ENCODE assay signal across 10 mouse cellular contexts in genomic region chr6:38787811-38788509, GRCm38 (mm10).
A peak's percentile ranks its signal among the peaks of the same experiment; 100 is the strongest.
DNase-seq lines count a peak whose midpoint lies in the region; ATAC-seq lines count a peak whose summit lies in the region.
"Had no signal": no experiment of that assay in that cellular context is flagged by ENCODE, and none has a peak within 500 bp of the region (broad histone marks: within the 10 kb centered on the region; RNA-seq: fewer than 3 reads in every experiment).

No protein-coding gene starts in this region.

- peak; percentile 79 for ATAC-seq in erythroid progenitor cell, adult 5-6 weeks (replicated peaks; ENCODE audit: low FRiP score, poor library complexity, severe bottlenecking)
- ATAC-seq in megakaryocyte progenitor cell, adult 5-6 weeks (replicated peaks; ENCODE audit: poor library complexity), result peak; percentile 40; the same call in 1 of the 2 replicates

- DNase-seq in adrenal gland, adult 2 months, result peak; percentile 53
- DNase-seq in adrenal gland, postnatal 4 days (ENCODE audit: low spot score in 2 of 2), result no peak
- peak; percentile 33 for DNase-seq in left cerebral cortex, adult 18-20 months (ENCODE audit: low spot score in 2 of 2)
- DNase-seq in left cerebral cortex, postnatal 4 days, result no peak
- no peak for DNase-seq in spleen, adult 12 weeks (ENCODE audit: low spot score)
- DNase-seq in kidney, postnatal 4 days, result no peak
- DNase-seq: kidney, postnatal 25 days; midbrain, embryonic 14.5 days had no signal

- intact Hi-C loops in left cerebral cortex, postnatal 4 days (cut with DNase I), result no loop called here

Comparison
In these comparisons a context has a peak if more than half of its experiments do, and no peak if none do; other contexts are left out.
1. DNase-seq: peak in adrenal gland, adult 2 months (single experiment) and left cerebral cortex, adult 18-20 months (2 of 2); none in adrenal gland, postnatal 4 days (0 of 2), left cerebral cortex, postnatal 4 days (single experiment), spleen, adult 12 weeks (single experiment) and kidney, postnatal 4 days (0 of 2).